Mouse (Mus musculus): Measurements from ENCODE around the gene Wnk2. TPM values are rescaled to one million over a fixed set of nuclear protein-coding genes. Genes with fewer than 3 reads are reported as not detected.

The Wnk2 gene
- total and polyA plus RNA-seq, 3 experiments = 0.04 TPM; not detected in 2

- Histone ChIP-seq H3K27me3 (ENCODE audit: control insufficient read depth in 1 of 2, insufficient read depth in 2 of 2, low read length in 2 of 2) (peaks cover 1 to 9% of the 10 kb centered on the region in 2 experiments; a peak in 3 of 4 replicates), H3K36me3 (ENCODE audit: control insufficient read depth in 1 of 2, insufficient read depth in 2 of 2, low read length in 2 of 2) (no peaks in the 10 kb centered on the region), H3K9me3 (replicated peaks; ENCODE audit: insufficient read depth, low read length) (no peaks in the 10 kb centered on the region), H3K79me2 (ENCODE audit: control insufficient read depth, insufficient read depth, low read length, poor library complexity) (no peaks in the 10 kb centered on the region), H3K4me1 (ENCODE audit: control insufficient read depth in 1 of 2, insufficient read depth in 2 of 2, low read length in 2 of 2) (no peaks in the 10 kb centered on the region), H3K4me3 (ENCODE audit: control insufficient read depth in 1 of 2, insufficient read depth in 1 of 2, low read depth in 2 of 2, low read length in 2 of 2) (no peak overlapping the region), H3K27ac (ENCODE audit: control insufficient read depth, low read depth, low read length) (no peak overlapping the region), H3K9ac (ENCODE audit: control insufficient read depth, low read depth, low read length, poor library complexity, severe bottlenecking) (no peak overlapping the region)
- no peak for TF ChIP-seq ELF1 (IDR thresholded peaks at IDR 0.05; ENCODE audit: low read depth, low read length)
- TF ChIP-seq BHLHE40 (IDR thresholded peaks at IDR 0.05; ENCODE audit: borderline replicate concordance, low read depth, low read length) = no peak
- TF ChIP-seq POLR2A (IDR thresholded peaks at IDR 0.05; ENCODE audit: control insufficient read depth in 1 of 2, insufficient read depth in 1 of 2, low read depth in 1 of 2, low read length in 2 of 2, poor library complexity in 1 of 2) = no peak
- no peak for TF ChIP-seq EP300 (IDR thresholded peaks at IDR 0.05; ENCODE audit: low read depth in 1 of 2, low read length in 2 of 2)
- TF ChIP-seq ZMIZ1 (IDR thresholded peaks at IDR 0.05; ENCODE audit: low read depth, low read length) = no peak
- DNase-seq (ENCODE audit: low read depth, low spot score) = no peak
Measured at GRCm38 (mm10) chr13:49036436-49036835, 111.4 kb downstream of the Wnk2 start.

GRCm38 (mm10) chr13:49031029-49031428 lies 116.8 kb downstream of the Wnk2 start:
- Histone ChIP-seq H3K79me2 (ENCODE audit: control insufficient read depth, insufficient read depth, low read length, poor library complexity) (no peaks in the 10 kb centered on the region), H3K27ac (ENCODE audit: control insufficient read depth, low read depth, low read length) (no peak overlapping the region), H3K36me3 (ENCODE audit: control insufficient read depth in 1 of 2, insufficient read depth in 2 of 2, low read length in 2 of 2) (no peaks in the 10 kb centered on the region), H3K27me3 (ENCODE audit: control insufficient read depth in 1 of 2, insufficient read depth in 2 of 2, low read length in 2 of 2) (no peaks in the 10 kb centered on the region), H3K4me3 (ENCODE audit: control insufficient read depth in 1 of 2, insufficient read depth in 1 of 2, low read depth in 2 of 2, low read length in 2 of 2) (no peak overlapping the region), H3K4me1 (ENCODE audit: control insufficient read depth in 1 of 2, insufficient read depth in 2 of 2, low read length in 2 of 2) (0 out of 4 replicates have a peak, but pooled peaks cover 0 to 3% of the 10 kb centered on the region in 2 experiments), H3K9me3 (replicated peaks; ENCODE audit: insufficient read depth, low read length) (no peaks in the 10 kb centered on the region), H3K9ac (ENCODE audit: control insufficient read depth, low read depth, low read length, poor library complexity, severe bottlenecking) (no peak overlapping the region)
- peak; percentile 27 for DNase-seq (ENCODE audit: low read depth, low spot score)
- TF ChIP-seq ETS1 (IDR thresholded peaks at IDR 0.05; ENCODE audit: low read depth, low read length) = peak; percentile 43; the same call in 1 of the 2 replicates
- no peak for TF ChIP-seq RAD21 (IDR thresholded peaks at IDR 0.05; ENCODE audit: low read depth, low read length)
- peak; percentile 49 for TF ChIP-seq GATA1 (IDR thresholded peaks at IDR 0.05; ENCODE audit: low read depth, low read length)
- TF ChIP-seq TCF12 (IDR thresholded peaks at IDR 0.05; ENCODE audit: low read depth, low read length) = peak; percentile 51; the same call in 1 of the 2 replicates
- TF ChIP-seq POLR2AphosphoS2 (IDR thresholded peaks at IDR 0.05; ENCODE audit: low read length) = no peak
- TF ChIP-seq BHLHE40 (IDR thresholded peaks at IDR 0.05; ENCODE audit: borderline replicate concordance, low read depth, low read length) = peak; percentile 45; the same call in 1 of the 2 replicates
- TF ChIP-seq UBTF (IDR thresholded peaks at IDR 0.05; ENCODE audit: borderline replicate concordance, insufficient read depth, low read depth, low read length) = no peak
- TF ChIP-seq USF1 (IDR thresholded peaks at IDR 0.05; ENCODE audit: low read depth, low read length) = peak; percentile 63
- TF ChIP-seq EP300 (IDR thresholded peaks at IDR 0.05; ENCODE audit: low read depth in 1 of 2, low read length in 2 of 2) = peak; percentile 21 to 55; a peak in 2 of 4 replicates

- H3K27ac ChIP-seq (ENCODE audit: control insufficient read depth, low read depth, low read length) = no peak overlapping the region
- no peak overlapping the region for H3K9ac ChIP-seq (ENCODE audit: control insufficient read depth, low read depth, low read length, poor library complexity, severe bottlenecking)
- TF ChIP-seq TAL1 (IDR thresholded peaks at IDR 0.05; ENCODE audit: low read length) = no peak
- no peak for TF ChIP-seq MAFK (IDR thresholded peaks at IDR 0.05; ENCODE audit: borderline replicate concordance, low read depth, low read length)
- TF ChIP-seq ZC3H11A (IDR thresholded peaks at IDR 0.05; ENCODE audit: low read depth, low read length) = no peak
- no peak for TF ChIP-seq GATA1 (IDR thresholded peaks at IDR 0.05; ENCODE audit: low read depth, low read length)
- H3K9me3 ChIP-seq (replicated peaks; ENCODE audit: insufficient read depth, low read length) = no peaks in the 10 kb centered on the region
- no peaks in the 10 kb centered on the region for H3K79me2 ChIP-seq (ENCODE audit: control insufficient read depth, insufficient read depth, low read length, poor library complexity)
- H3K27me3 ChIP-seq (ENCODE audit: control insufficient read depth in 1 of 2, insufficient read depth in 2 of 2, low read length in 2 of 2) = no peaks in the 10 kb centered on the region
- no peaks in the 10 kb centered on the region for H3K36me3 ChIP-seq (ENCODE audit: control insufficient read depth in 1 of 2, insufficient read depth in 2 of 2, low read length in 2 of 2)
- H3K4me3 ChIP-seq (ENCODE audit: control insufficient read depth in 1 of 2, insufficient read depth in 1 of 2, low read depth in 2 of 2, low read length in 2 of 2) = no peak overlapping the region
- DNase-seq (ENCODE audit: low read depth, low spot score) = no peak
- peaks cover 0 to 9% of the 10 kb centered on the region in 2 experiments; a peak in 2 of 4 replicates for H3K4me1 ChIP-seq (ENCODE audit: control insufficient read depth in 1 of 2, insufficient read depth in 2 of 2, low read length in 2 of 2)
Measured at GRCm38 (mm10) chr13:49028757-49029539, 118.9 kb downstream of the Wnk2 start.
